Mouse (Mus musculus) lung, adult 2 months (tissue): ENCODE measurements around the gene Trim24.

Experiments used
- CTCF ChIP-seq: fragments of 200-500 bp; IDR thresholded peaks from 2 replicates; pipeline ENCODE4 v1.5.1; 2011; ENCODE audit warnings: mild to moderate bottlenecking, low read length, control low read depth; ENCODE audit not compliant: insufficient read depth
- POLR2A ChIP-seq: fragments of 200-500 bp; IDR thresholded peaks from 2 replicates; pipeline ENCODE4 v1.6.1; 2011; ENCODE audit warnings: low read depth, mild to moderate bottlenecking, control low read depth, low read length, borderline replicate concordance; ENCODE audit errors: extremely low read depth

DNA sequence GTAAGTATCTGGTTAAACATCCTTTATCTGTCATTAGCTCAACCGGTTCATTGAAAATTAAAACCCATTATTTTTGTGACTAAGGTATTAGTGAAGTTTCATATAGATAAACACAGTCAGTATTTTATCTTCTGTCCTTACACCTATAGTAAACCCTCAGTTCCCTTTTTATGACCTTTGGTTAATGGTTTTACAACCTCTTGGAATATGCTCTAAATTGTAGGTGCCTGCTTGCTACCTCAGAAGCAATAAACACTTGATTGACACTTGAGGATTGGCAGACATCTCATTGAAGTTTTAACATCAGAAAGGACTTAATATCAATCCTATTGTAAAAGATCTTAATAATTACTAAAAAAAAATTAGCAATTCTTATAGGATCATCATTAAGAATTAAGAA, 54.5 kb downstream of the Trim24 start:
- TF ChIP-seq POLR2A (no peak), CTCF (no peak)
